Mouse (Mus musculus) bone marrow macrophage, adult 2 months (primary cell): ENCODE measurements around the gene Gm20388. TPM values are rescaled to one million over a fixed set of nuclear protein-coding genes. Genes with fewer than 3 reads are reported as not detected.

Experiments used
- H3K27ac ChIP-seq: 2 replicates; pipeline ENCODE4 v1.5.1; 2012; ENCODE audit warnings: low read depth, low read length; ENCODE audit not compliant: insufficient read depth
- H3K4me1 ChIP-seq: 2 replicates; pipeline ENCODE4 v1.6.1; 2012; ENCODE audit warnings: low read length; ENCODE audit not compliant: control insufficient read depth, insufficient read depth
- H3K4me3 ChIP-seq: 2 replicates; pipeline ENCODE4 v1.5.1; 2012; ENCODE audit warnings: mild to moderate bottlenecking, low read length, moderate library complexity; ENCODE audit not compliant: insufficient read depth
- CTCF ChIP-seq: IDR thresholded peaks from 2 replicates; pipeline ENCODE4 v1.5.1; 2012; ENCODE audit warnings: low read depth, mild to moderate bottlenecking, low read length, moderate library complexity
- POLR2A ChIP-seq: IDR thresholded peaks from 2 replicates; pipeline ENCODE4 v1.6.1; 2012; ENCODE audit warnings: mild to moderate bottlenecking, low read depth, low read length, borderline replicate concordance
- polyA plus RNA-seq: library from polyadenylated mRNA; stranded (reverse); fragments of >200 nt; gene quantifications from 2 replicates; pipeline ENCODE4 v1.2.4, GENCODE M21; 2012; ENCODE audit not compliant: missing spikeins, insufficient read depth, insufficient read length

Gm20388 gene
- polyA plus RNA-seq, 1 experiment: 32.7 TPM

GRCm38 (mm10) chr8:120619235-120620180, 708.9 kb downstream of the Gm20388 start:
- peaks cover 39% of the 10 kb centered on the region for H3K4me1 ChIP-seq
- peak overlapping the region; percentile 36 for H3K4me3 ChIP-seq
- peak overlapping the region; percentile 100 for H3K27ac ChIP-seq
- TF ChIP-seq POLR2A (no peak), CTCF (no peak)

DNA sequence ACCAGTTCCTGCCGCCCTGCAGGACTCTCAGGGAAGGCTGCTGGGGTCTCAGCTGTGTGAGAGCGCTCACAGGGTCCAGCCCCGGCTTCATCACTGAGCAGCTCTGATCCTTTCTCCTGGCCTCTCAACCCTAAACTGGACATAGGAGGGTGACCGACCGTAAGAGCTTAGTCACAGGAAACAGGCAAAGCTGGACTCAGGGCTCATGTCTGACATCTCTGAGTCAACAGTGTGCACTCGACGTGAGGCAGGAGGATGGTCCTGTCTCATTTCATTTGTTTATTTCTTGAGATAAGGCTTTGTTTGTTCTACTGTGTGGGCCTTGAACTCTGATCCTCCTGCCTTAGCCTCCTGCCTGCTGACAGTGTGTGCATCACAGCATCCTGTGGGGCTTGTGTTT, 709.8 kb downstream of the Gm20388 start:
- Histone ChIP-seq H3K4me3 (no peak overlapping the region), H3K27ac (peak overlapping the region; percentile 100), H3K4me1 (peaks cover 39% of the 10 kb centered on the region)
- TF ChIP-seq CTCF (no peak), POLR2A (no peak)

GRCm38 (mm10) chr8:120622161-120622560, 711.5 kb downstream of the Gm20388 start:
- no peak for TF ChIP-seq CTCF
- no peak for TF ChIP-seq POLR2A
- Histone ChIP-seq H3K27ac (no peak overlapping the region), H3K4me1 (peaks cover 31% of the 10 kb centered on the region), H3K4me3 (no peak overlapping the region)

- TF ChIP-seq POLR2A: no peak
- no peak for TF ChIP-seq CTCF
- H3K27ac ChIP-seq: no peak overlapping the region
These were observed 713.0 kb downstream of the Gm20388 start for GRCm38 (mm10) chr8:120623608-120624007.

DNA sequence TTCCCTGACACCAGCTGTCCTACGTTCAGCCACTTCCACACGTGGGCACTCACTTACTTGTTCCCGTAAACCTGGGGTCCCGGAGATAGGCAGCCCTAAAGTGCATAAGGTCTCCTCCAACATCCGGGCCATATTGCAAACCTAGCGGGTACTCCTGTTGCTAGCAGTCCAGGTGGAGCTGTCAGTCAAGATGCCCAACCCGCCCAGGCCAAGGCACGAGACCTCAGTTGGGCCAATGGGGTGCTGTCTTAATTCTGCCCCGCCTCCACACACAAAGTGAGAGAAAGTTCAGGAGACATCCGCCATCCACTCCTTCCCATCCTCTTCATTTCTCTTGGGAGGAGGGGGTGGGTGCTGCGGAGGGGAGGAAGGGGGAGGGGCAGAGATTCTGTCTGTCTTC, 715.8 kb downstream of the Gm20388 start:
- peaks cover 5% of the 10 kb centered on the region for H3K4me1 ChIP-seq
- no peak for TF ChIP-seq POLR2A
- no peak for TF ChIP-seq CTCF

More at GRCm38 (mm10) chr8:120623608-120624007, 713.0 kb downstream of the Gm20388 start:
- H3K4me3 ChIP-seq: no peak overlapping the region
- peaks cover 26% of the 10 kb centered on the region for H3K4me1 ChIP-seq

GRCm38 (mm10) chr8:120627298-120627697, 716.7 kb downstream of the Gm20388 start:
- Histone ChIP-seq H3K4me3 (no peak overlapping the region), H3K27ac (no peak overlapping the region), H3K4me1 (no peaks in the 10 kb centered on the region)
- TF ChIP-seq POLR2A: no peak

More for the DNA sequence above, 715.8 kb downstream of the Gm20388 start:
- Histone ChIP-seq H3K4me3 (no peak overlapping the region), H3K27ac (no peak overlapping the region)

DNA sequence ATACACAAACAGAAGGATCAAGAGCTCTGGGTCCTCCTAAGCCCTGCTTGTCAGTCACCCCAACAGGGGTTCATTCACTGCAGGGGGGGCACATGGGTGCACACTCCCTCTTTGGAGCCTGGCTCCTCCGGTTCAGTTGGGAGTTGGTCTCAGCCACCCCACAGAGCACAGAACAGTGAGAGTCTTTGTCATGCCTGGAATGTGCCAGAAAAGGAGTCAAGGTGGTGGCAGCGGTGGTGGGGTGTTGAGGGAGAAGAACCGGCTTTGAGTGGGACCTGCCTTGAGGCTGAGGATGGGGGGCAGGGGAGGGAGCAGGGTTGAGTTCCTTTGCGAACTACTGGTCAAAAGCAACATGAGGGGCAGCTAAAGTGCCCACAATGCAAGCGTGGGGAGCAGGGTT, 719.4 kb downstream of the Gm20388 start:
- H3K4me1 ChIP-seq: peaks cover 3% of the 10 kb centered on the region; the same call in 1 of the 2 replicates
- TF ChIP-seq POLR2A (no peak), CTCF (no peak)
- H3K4me3 ChIP-seq: no peak overlapping the region
- no peak overlapping the region for H3K27ac ChIP-seq

DNA sequence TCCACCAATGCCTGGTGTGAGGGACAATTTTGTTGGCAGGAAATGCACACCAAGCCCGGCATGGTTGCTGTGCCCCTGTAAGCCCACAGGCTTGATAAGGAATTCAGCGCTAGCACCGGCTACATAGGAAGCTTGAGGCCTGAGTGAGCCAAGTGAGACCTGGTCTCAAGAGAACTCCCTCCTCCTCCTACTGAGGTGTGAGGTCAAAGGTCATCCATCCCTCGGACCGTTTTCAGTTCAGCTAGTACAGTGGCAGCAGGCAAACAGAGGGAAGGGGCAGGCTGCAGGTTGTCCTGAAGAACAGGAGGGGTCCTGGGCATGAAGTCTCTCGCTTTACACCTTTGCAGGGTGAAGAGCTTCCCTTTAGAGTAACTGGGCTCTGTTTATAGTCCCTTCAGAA, 720.2 kb downstream of the Gm20388 start:
- Histone ChIP-seq H3K4me1 (peaks cover 3% of the 10 kb centered on the region; the same call in 1 of the 2 replicates), H3K27ac (no peak overlapping the region), H3K4me3 (no peak overlapping the region)
- TF ChIP-seq POLR2A (no peak), CTCF (no peak)

DNA sequence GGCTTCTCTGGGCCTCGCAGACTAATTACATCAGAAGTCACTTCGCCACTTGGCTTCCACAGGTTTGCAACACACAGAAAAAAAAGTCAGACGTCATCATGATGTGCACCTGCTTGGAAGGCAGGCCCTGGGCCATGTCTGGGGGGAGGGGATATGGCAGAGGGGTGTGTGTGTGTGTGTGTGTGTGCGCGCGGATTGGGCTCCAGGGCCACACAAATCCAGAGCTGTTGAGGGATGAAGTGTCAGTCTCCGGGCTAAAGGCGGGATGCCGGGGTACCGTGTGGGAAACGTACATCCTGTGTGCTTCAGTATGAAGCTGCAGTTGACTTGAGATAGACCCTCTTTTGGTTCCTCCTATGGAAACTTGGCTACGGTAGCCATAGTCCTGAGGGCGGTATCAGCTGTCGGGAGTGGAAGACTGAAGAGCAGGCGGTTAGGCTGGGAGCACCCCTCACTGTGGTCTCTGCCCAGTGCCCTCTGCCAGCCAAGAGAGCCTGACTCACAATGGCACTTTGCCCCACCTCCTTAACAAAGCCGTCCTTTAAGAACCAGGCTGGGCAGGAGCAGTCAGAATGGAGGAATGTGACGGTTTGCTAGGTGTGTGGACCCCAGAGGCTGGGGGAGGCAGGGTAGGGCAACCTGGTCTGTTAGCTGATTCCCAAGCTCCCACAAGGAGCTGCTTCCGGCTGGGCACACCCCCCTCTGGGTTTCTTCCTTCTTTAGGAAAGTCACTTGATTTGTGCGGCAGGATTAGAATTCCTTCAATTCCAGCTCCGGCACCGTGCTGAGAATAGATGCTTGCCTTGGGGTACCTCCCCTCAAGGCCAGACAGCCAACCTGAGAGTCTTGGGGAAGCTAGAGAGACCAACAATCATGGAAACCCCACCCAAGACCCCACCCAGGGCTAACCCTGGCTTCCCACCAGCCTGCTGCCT, 721.1 kb downstream of the Gm20388 start:
- no peak overlapping the region for H3K27ac ChIP-seq
- TF ChIP-seq POLR2A (no peak), CTCF (no peak)
- H3K4me3 ChIP-seq: no peak overlapping the region
- H3K4me1 ChIP-seq: peaks cover 3% of the 10 kb centered on the region; the same call in 1 of the 2 replicates
